Mouse (Mus musculus) stomach, embryonic 16.5 days (tissue): ENCODE results near the gene Rpgrip1. TPM values are rescaled to one million over a fixed set of nuclear protein-coding genes. Genes with fewer than 3 reads are reported as not detected.
"Not testable (repeated sequence)": the region's sequence is repeated elsewhere in the genome, so short reads cannot be mapped to it uniquely, and the experiment has no call there.

ENCODE experiments used
- ATAC-seq: fragments of 200-750 bp; cut with Nextera tagmentation; 2 replicates; pipeline ENCODE4 v1.8.0; 2017; ENCODE audit warnings: moderate number of reproducible peaks, moderate TSS enrichment; ENCODE audit not compliant: insufficient read depth, low FRiP score
- H3K27ac ChIP-seq: fragments of 300-500 bp; sonication (generic); 2 replicates; pipeline ENCODE4 v1.5.1; 2014; ENCODE audit warnings: low read length
- H3K27me3 ChIP-seq: fragments of 300-500 bp; sonication (generic); 2 replicates; pipeline ENCODE4 v1.6.1; 2014; ENCODE audit warnings: low read length, control low read depth, mixed read lengths; ENCODE audit not compliant: control insufficient read depth, insufficient read depth
- H3K36me3 ChIP-seq: fragments of 300-500 bp; sonication (generic); 2 replicates; pipeline ENCODE4 v1.6.1; 2014; ENCODE audit warnings: low read length; ENCODE audit not compliant: control insufficient read depth, insufficient read depth
- H3K4me1 ChIP-seq: fragments of 300-500 bp; sonication (generic); 2 replicates; pipeline ENCODE4 v1.6.1; 2014; ENCODE audit warnings: low read length, control low read depth, mixed read lengths; ENCODE audit not compliant: control insufficient read depth, insufficient read depth
- H3K4me2 ChIP-seq: fragments of 300-500 bp; sonication (generic); 2 replicates; pipeline ENCODE4 v1.6.1; 2014; ENCODE audit warnings: low read depth, low read length, mixed read lengths
- H3K4me3 ChIP-seq: fragments of 300-500 bp; sonication (generic); replicated peaks from 2 replicates; pipeline ENCODE4 v1.5.1; 2014; ENCODE audit warnings: mild to moderate bottlenecking, low read length
- H3K9ac ChIP-seq: fragments of 300-500 bp; sonication (generic); 2 replicates; pipeline ENCODE4 v1.6.1; 2014; ENCODE audit warnings: low read length
- H3K9me3 ChIP-seq: fragments of 300-500 bp; sonication (generic); replicated peaks from 2 replicates; pipeline ENCODE4 v1.6.1; 2016; ENCODE audit warnings: low read length, control low read depth; ENCODE audit not compliant: control insufficient read depth
- whole genome bisulfite sequencing: fragments of 180-500 bp; shearing (Covaris S2); extraction: QIAGEN DNeasy Blood & Tissue Kit; methylation state at CpG from one replicate; pipeline ENCODE4 v1.1.7; 2014; 5-methylcytosine and 5-hydroxymethylcytosine counted together
- polyA plus RNA-seq: library from polyadenylated mRNA; unstranded; fragments of >200 nt; fragmentation: Nextera tagmentation; extraction: Ambion mirVana; gene quantifications from 2 replicates; pipeline ENCODE4 v1.2.1, GENCODE M21; 2015

Gene Rpgrip1
- polyA plus RNA-seq: 50.0 and 51.5 TPM in 2 replicates

- Histone ChIP-seq H3K9me3 (no peaks in the 10 kb centered on the region), H3K4me2 (no peak within 1 kb of the TSS), H3K36me3 (no peaks in the 10 kb centered on the region), H3K4me3 (no peak within 1 kb of the TSS), H3K4me1 (peaks cover 12% of the 10 kb centered on the region), H3K27me3 (no peaks in the 10 kb centered on the region), H3K27ac (no peak within 1 kb of the TSS), H3K9ac (no peak within 1 kb of the TSS)
- no peak for ATAC-seq
- 87% methylated on average over 4 of the region's 4 CpGs for WGBS
Observed at GRCm38 (mm10) chr14:52110346-52110745, at the start of gene Rpgrip1. Rpgrip1 (plus strand) TSS chr14:52110704.

GRCm38 (mm10) chr14:52060800-52061199, 49.7 kb upstream of the Rpgrip1 start:
- Histone ChIP-seq H3K9me3 (no peaks in the 10 kb centered on the region), H3K36me3 (no peaks in the 10 kb centered on the region), H3K4me3 (no peak overlapping the region), H3K4me2 (no peak overlapping the region), H3K27me3 (no peaks in the 10 kb centered on the region), H3K9ac (no peak overlapping the region), H3K27ac (no peak overlapping the region), H3K4me1 (no peaks in the 10 kb centered on the region)
- WGBS: 96% methylated on average over 1 of the region's 1 CpGs
- no peak for ATAC-seq

- ATAC-seq: no peak
- H3K27ac ChIP-seq: no peak overlapping the region
- no peaks in the 10 kb centered on the region for H3K9me3 ChIP-seq
- H3K9ac ChIP-seq: no peak overlapping the region
- H3K27me3 ChIP-seq: no peaks in the 10 kb centered on the region
- H3K4me3 ChIP-seq: no peak overlapping the region
- no peak overlapping the region for H3K4me2 ChIP-seq
- no peaks in the 10 kb centered on the region for H3K4me1 ChIP-seq
- no peaks in the 10 kb centered on the region for H3K36me3 ChIP-seq
- WGBS: 80% methylated on average over 8 of the region's 8 CpGs
Observed at GRCm38 (mm10) chr14:52061798-52062197, 48.7 kb upstream of the Rpgrip1 start.

- Histone ChIP-seq H3K27ac (no peak overlapping the region), H3K9ac (no peak overlapping the region), H3K4me3 (no peak overlapping the region), H3K4me1 (no peaks in the 10 kb centered on the region), H3K36me3 (no peaks in the 10 kb centered on the region), H3K4me2 (no peak overlapping the region), H3K27me3 (no peaks in the 10 kb centered on the region), H3K9me3 (no peaks in the 10 kb centered on the region)
- WGBS: 56% methylated on average over 4 of the region's 4 CpGs
- no peak for ATAC-seq
Observed at GRCm38 (mm10) chr14:52066135-52066534, 44.4 kb upstream of the Rpgrip1 start.

- H3K27me3 ChIP-seq: no peaks in the 10 kb centered on the region
- no peak overlapping the region for H3K27ac ChIP-seq
- H3K4me1 ChIP-seq: no peaks in the 10 kb centered on the region
- no peak overlapping the region for H3K4me3 ChIP-seq
- H3K4me2 ChIP-seq: no peak overlapping the region
- H3K9ac ChIP-seq: no peak overlapping the region
- no peaks in the 10 kb centered on the region for H3K9me3 ChIP-seq
- 92% methylated on average over 15 of the region's 15 CpGs for WGBS
- ATAC-seq: no peak
- peaks cover 20% of the 10 kb centered on the region for H3K36me3 ChIP-seq
Observed at GRCm38 (mm10) chr14:52071599-52072137, 38.8 kb upstream of the Rpgrip1 start.

- H3K4me3 ChIP-seq: no peak overlapping the region
- H3K36me3 ChIP-seq: peaks cover 28% of the 10 kb centered on the region
- ATAC-seq: no peak
Observed at GRCm38 (mm10) chr14:52083083-52083482, 27.4 kb upstream of the Rpgrip1 start.

GRCm38 (mm10) chr14:52094533-52094932, 16.0 kb upstream of the Rpgrip1 start:
- 80% methylated on average over 1 of the region's 1 CpGs for WGBS
- H3K9me3 ChIP-seq: no peaks in the 10 kb centered on the region
- no peak for ATAC-seq
- no peak overlapping the region for H3K9ac ChIP-seq
- H3K4me3 ChIP-seq: no peak overlapping the region
- peaks cover 17% of the 10 kb centered on the region for H3K36me3 ChIP-seq
- no peaks in the 10 kb centered on the region for H3K27me3 ChIP-seq
- H3K4me1 ChIP-seq: no peaks in the 10 kb centered on the region
- H3K27ac ChIP-seq: no peak overlapping the region
- no peak overlapping the region for H3K4me2 ChIP-seq

More at GRCm38 (mm10) chr14:52083083-52083482, 27.4 kb upstream of the Rpgrip1 start:
- Histone ChIP-seq H3K27ac (no peak overlapping the region), H3K4me1 (no peaks in the 10 kb centered on the region), H3K4me2 (no peak overlapping the region), H3K9ac (no peak overlapping the region), H3K27me3 (no peaks in the 10 kb centered on the region), H3K9me3 (no peaks in the 10 kb centered on the region)

- not testable (repeated sequence) for H3K27me3 ChIP-seq, H3K4me2 ChIP-seq, H3K4me3 ChIP-seq, ATAC-seq, H3K27ac ChIP-seq, H3K9me3 ChIP-seq, H3K9ac ChIP-seq
- Histone ChIP-seq H3K4me1 (peaks cover 18% of the 10 kb centered on the region), H3K36me3 (peaks cover 17% of the 10 kb centered on the region)
- 96% methylated on average over 3 of the region's 3 CpGs for WGBS
Observed at GRCm38 (mm10) chr14:52097191-52097590, 13.3 kb upstream of the Rpgrip1 start.

GRCm38 (mm10) chr14:52098387-52098786, 12.1 kb upstream of the Rpgrip1 start:
- H3K9me3 ChIP-seq: not testable (repeated sequence)
- peaks cover 12% of the 10 kb centered on the region for H3K36me3 ChIP-seq

More at GRCm38 (mm10) chr14:52098387-52098786, 12.1 kb upstream of the Rpgrip1 start:
- not testable (repeated sequence) for ATAC-seq, H3K27ac ChIP-seq, H3K4me2 ChIP-seq, H3K9ac ChIP-seq, H3K4me3 ChIP-seq, H3K27me3 ChIP-seq
- H3K4me1 ChIP-seq: peaks cover 19% of the 10 kb centered on the region
- WGBS: 82% methylated on average over 3 of the region's 3 CpGs
